Mouse (Mus musculus) limb, embryonic 14.5 days (tissue): ENCODE results near the gene Grik1. TPM values are rescaled to one million over a fixed set of nuclear protein-coding genes. Genes with fewer than 3 reads are reported as not detected.

Source experiments
- ATAC-seq: fragments of 200-750 bp; cut with Nextera tagmentation; 2 replicates; pipeline ENCODE4 v1.8.0; 2017; ENCODE audit warnings: low read depth, moderate number of reproducible peaks, moderate TSS enrichment; ENCODE audit not compliant: low FRiP score
- DNase-seq: peaks from one replicate; pipeline ENCODE4 v3.0.0-alpha.2; 2015; ENCODE audit warnings: low spot score
- H3K27ac ChIP-seq: fragments of 300-500 bp; sonication (generic); replicated peaks from 2 replicates; pipeline ENCODE4 v1.5.1; 2014; ENCODE audit warnings: low read depth, mild to moderate bottlenecking, low read length, moderate library complexity, mixed read lengths
- H3K27me3 ChIP-seq: fragments of 300-500 bp; sonication (generic); 2 replicates; pipeline ENCODE4 v1.6.1; 2014; ENCODE audit warnings: low read length, mixed read lengths; ENCODE audit not compliant: control insufficient read depth, insufficient read depth
- H3K36me3 ChIP-seq: fragments of 300-500 bp; sonication (generic); 2 replicates; pipeline ENCODE4 v1.6.1; 2014; ENCODE audit warnings: mild to moderate bottlenecking, low read length, moderate library complexity, mixed read lengths; ENCODE audit not compliant: control insufficient read depth, insufficient read depth
- H3K4me1 ChIP-seq: fragments of 300-500 bp; sonication (generic); 2 replicates; pipeline ENCODE4 v1.6.1; 2014; ENCODE audit warnings: antibody characterized with exemption, low read length, mixed read lengths; ENCODE audit not compliant: control insufficient read depth, insufficient read depth
- H3K4me2 ChIP-seq: fragments of 300-500 bp; sonication (generic); replicated peaks from 2 replicates; pipeline ENCODE4 v1.6.1; 2014; ENCODE audit warnings: low read depth, mild to moderate bottlenecking, low read length, moderate library complexity; ENCODE audit not compliant: severe bottlenecking
- H3K4me3 ChIP-seq: fragments of 300-500 bp; sonication (generic); replicated peaks from 2 replicates; pipeline ENCODE4 v1.5.1; 2014; ENCODE audit warnings: low read length
- H3K9ac ChIP-seq: fragments of 300-500 bp; sonication (generic); 2 replicates; pipeline ENCODE4 v1.6.1; 2014; ENCODE audit warnings: mild to moderate bottlenecking, low read depth, low read length, moderate library complexity; ENCODE audit not compliant: severe bottlenecking
- H3K9me3 ChIP-seq: fragments of 300-500 bp; sonication (generic); 2 replicates; pipeline ENCODE4 v1.6.1; 2016; ENCODE audit warnings: low read length; ENCODE audit not compliant: control insufficient read depth
- POLR2A ChIP-seq: fragments of 200-500 bp; IDR thresholded peaks from 2 replicates; pipeline ENCODE4 v1.8.0; 2012; ENCODE audit warnings: inconsistent platforms, mild to moderate bottlenecking, moderate library complexity, borderline replicate concordance; ENCODE audit not compliant: insufficient read depth, insufficient read length; ENCODE audit errors: extremely low read depth
- WGBS: fragments of 180-500 bp; shearing (Covaris S2); extraction: QIAGEN DNeasy Blood & Tissue Kit; methylation state at CpG from one replicate; pipeline ENCODE4 v1.1.7; 2014; 5-methylcytosine and 5-hydroxymethylcytosine counted together
- polyA plus RNA-seq, 2 experiments: library from polyadenylated mRNA; depleted of rRNA in 1 of 2; stranded (reverse) in 1 of 2; unstranded in 1 of 2; fragments of >200 nt; fragmentation: Nextera tagmentation in 1 of 2; extraction: Ambion mirVana in 1 of 2; gene quantifications; 2 replicates each; pipeline versions ENCODE4 v1.2.1 to v1.2.3; 2012 to 2014

The Grik1 gene
- polyA plus RNA-seq, 2 experiments, result 1.8 to 2.2 TPM

DNA sequence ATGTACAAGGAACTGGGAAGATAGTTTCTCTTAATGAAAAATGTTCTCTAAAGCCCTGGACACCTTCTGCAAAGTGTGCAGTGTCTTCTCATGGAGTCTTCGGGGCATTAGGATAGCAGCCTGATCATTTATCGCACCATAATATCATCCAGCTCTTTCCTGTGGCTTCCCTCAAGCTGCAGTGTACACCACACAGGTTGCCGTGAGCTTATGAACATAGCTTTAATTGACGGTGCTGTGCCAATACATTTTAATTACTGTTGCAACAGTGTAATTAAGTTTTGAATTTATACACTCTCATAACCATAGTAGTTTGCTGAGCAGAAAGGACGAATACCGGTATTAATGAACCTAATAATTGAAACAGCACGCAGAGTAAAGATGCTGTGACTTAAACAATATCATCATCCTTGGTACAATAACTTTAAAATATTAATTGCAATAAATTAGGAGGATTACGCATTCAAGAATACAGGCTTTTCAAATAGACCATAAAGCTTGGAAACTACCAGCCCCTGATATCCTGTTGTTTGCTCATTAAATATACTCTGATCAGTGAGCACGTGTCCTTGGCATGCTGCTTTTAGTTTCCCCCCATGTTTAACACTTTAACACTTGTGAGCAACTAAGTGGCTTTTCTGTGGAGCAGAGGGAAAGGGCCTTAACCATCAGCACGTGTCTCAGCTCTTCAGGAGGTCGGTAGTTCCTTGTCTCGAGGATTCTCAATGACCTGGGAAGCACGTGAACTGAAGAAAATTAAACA, 347.8 kb downstream of the Grik1 start:
- H3K9ac ChIP-seq, result no peak overlapping the region
- H3K27me3 ChIP-seq, result no peaks in the 10 kb centered on the region
- H3K27ac ChIP-seq, result no peak overlapping the region
- ATAC-seq (no peak), DNase-seq (no peak)
- H3K36me3 ChIP-seq, result no peaks in the 10 kb centered on the region
- WGBS, result 32% methylated on average over 13 of the region's 13 CpGs
- no peak overlapping the region for H3K4me2 ChIP-seq
- no peak for TF ChIP-seq POLR2A
- H3K9me3 ChIP-seq, result no peaks in the 10 kb centered on the region
- no peak overlapping the region for H3K4me3 ChIP-seq
- no peaks in the 10 kb centered on the region for H3K4me1 ChIP-seq

DNA sequence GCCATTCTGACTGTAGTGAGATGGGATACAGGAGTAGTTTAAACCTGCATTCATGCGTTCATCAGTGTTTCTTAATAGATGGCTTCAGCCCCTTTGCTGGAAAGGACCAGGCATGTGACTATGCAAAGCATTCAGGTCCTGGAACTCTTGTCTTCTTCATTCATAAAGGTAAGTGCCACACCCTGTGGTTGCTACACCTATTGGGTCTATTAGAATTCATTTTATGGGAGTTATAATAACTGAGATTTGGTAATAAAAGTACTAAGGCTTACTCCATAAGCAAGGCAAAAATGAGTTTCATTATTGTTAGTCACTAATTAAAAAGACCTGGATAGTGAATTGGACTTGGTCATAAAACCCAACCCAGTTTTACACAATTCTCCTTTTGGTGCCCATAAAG, 355.4 kb downstream of the Grik1 start:
- Histone ChIP-seq H3K4me3 (no peak overlapping the region), H3K9ac (no peak overlapping the region), H3K27ac (no peak overlapping the region), H3K9me3 (no peaks in the 10 kb centered on the region), H3K4me1 (no peaks in the 10 kb centered on the region), H3K4me2 (no peak overlapping the region), H3K36me3 (no peaks in the 10 kb centered on the region), H3K27me3 (no peaks in the 10 kb centered on the region)
- peak; percentile 26 for DNase-seq
- no peak for TF ChIP-seq POLR2A
- no peak for ATAC-seq
- WGBS, result 42% methylated on average over 1 of the region's 1 CpGs

DNA sequence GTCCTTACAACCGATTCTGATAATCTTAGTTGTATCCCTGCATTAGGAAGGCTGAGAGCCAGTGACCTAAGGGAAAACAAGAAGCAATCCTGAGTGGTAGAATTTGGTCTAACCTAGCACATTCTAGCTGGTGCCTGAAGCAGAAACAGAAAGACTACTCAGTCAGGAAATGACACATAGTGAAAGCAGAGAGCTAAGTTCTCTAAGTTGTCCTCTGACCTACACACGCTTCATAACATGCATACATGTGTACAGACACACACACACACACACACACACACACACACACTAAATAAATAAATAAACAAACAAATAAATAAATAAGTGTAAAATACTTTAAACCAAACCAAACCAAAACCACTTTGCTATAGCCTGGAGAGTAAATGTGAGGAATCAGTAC, 358.7 kb downstream of the Grik1 start:
- DNase-seq (no peak), ATAC-seq (no peak)
- H3K36me3 ChIP-seq, result no peaks in the 10 kb centered on the region
- no peak overlapping the region for H3K4me3 ChIP-seq
- H3K9ac ChIP-seq, result no peak overlapping the region
- H3K9me3 ChIP-seq, result no peaks in the 10 kb centered on the region
- H3K4me2 ChIP-seq, result no peak overlapping the region
- no peak for TF ChIP-seq POLR2A
- H3K4me1 ChIP-seq, result no peaks in the 10 kb centered on the region
- H3K27ac ChIP-seq, result no peak overlapping the region
- WGBS, result 95% methylated on average over 2 of the region's 2 CpGs
- no peaks in the 10 kb centered on the region for H3K27me3 ChIP-seq

DNA sequence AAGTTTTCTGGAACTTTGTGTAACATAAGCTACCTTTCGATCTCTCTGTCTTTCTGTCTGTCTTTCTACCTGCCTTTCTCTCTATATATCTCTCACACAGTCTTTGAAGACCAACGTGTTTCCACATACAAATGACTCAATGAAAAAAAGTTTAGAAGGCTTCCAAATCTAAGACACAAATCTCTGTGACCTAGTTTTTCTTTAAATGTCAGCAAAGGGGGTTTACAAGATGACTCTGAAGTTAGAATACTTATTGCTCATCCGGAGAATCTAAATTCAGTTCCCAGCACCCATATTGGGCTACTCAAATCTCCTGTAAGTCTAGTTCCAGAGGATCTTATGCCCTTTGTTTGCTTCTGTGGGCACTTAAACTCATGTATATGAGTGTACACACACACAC, 359.5 kb downstream of the Grik1 start:
- no peak overlapping the region for H3K4me3 ChIP-seq

DNA sequence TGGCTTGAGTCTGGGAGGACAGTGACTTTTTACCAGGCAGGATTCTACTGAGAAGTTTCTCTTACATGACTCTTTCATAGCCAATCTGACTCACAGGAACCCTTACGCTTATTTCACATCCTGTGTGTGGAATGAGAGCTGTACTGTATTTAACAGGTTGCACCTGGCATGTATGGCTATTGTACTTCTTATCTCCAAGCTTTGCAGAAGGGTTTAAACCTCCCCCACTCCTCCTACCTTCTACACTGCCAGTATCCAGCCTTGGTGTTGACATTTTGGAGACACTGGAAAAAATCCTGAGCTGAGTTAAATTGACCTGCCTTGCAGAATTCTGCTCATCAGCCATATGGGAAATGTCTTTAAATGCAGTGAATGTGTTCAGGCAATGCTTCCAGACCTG, 361.4 kb downstream of the Grik1 start:
- no peaks in the 10 kb centered on the region for H3K4me1 ChIP-seq
- no peak overlapping the region for H3K4me3 ChIP-seq
- TF ChIP-seq POLR2A, result no peak

More for the DNA sequence above, 359.5 kb downstream of the Grik1 start:
- 83% methylated on average over 3 of the region's 3 CpGs for WGBS
- Histone ChIP-seq H3K27ac (no peak overlapping the region), H3K9me3 (no peaks in the 10 kb centered on the region), H3K27me3 (no peaks in the 10 kb centered on the region), H3K4me2 (no peak overlapping the region), H3K9ac (no peak overlapping the region), H3K36me3 (no peaks in the 10 kb centered on the region), H3K4me1 (no peaks in the 10 kb centered on the region)
- ATAC-seq (no peak), DNase-seq (no peak)
- TF ChIP-seq POLR2A, result no peak

More for the DNA sequence above, 361.4 kb downstream of the Grik1 start:
- Histone ChIP-seq H3K9me3 (no peaks in the 10 kb centered on the region), H3K4me2 (no peak overlapping the region), H3K9ac (no peak overlapping the region), H3K36me3 (no peaks in the 10 kb centered on the region), H3K27ac (no peak overlapping the region), H3K27me3 (no peaks in the 10 kb centered on the region)
- WGBS, result 59% methylated on average over 1 of the region's 1 CpGs
- DNase-seq, result no peak
- no peak for ATAC-seq
